In genomic region chr2:26500599-26501370, GRCm38 (mm10) we compare ENCODE assay signal across 8 mouse cellular contexts. TPM values are rescaled to one million over a fixed set of nuclear protein-coding genes. Genes with fewer than 3 reads are reported as not detected.
A peak's percentile ranks its signal among the peaks of the same experiment; 100 is the strongest.
DNase-seq lines count a peak whose midpoint lies in the region; ATAC-seq lines count a peak whose summit lies in the region.

No protein-coding gene starts in this region.

- 20% methylated on average over 14 of the region's 14 CpGs for WGBS in embryonic facial prominence, embryonic 12.5 days
- WGBS in limb, embryonic 15.5 days: 28% methylated on average over 14 of the region's 14 CpGs
- WGBS in neural tube, embryonic 14.5 days: 4% methylated on average over 14 of the region's 14 CpGs

- H3K4me1 ChIP-seq in embryonic facial prominence, embryonic 12.5 days: peaks cover 63% of the 10 kb centered on the region
- H3K4me1 ChIP-seq in limb, embryonic 15.5 days: peaks cover 95% of the 10 kb centered on the region
- peaks cover 76% of the 10 kb centered on the region for H3K4me1 ChIP-seq in neural tube, embryonic 14.5 days (ENCODE audit: control insufficient read depth, insufficient read depth, low read length)

- H3K27me3 ChIP-seq in embryonic facial prominence, embryonic 12.5 days: peaks cover 5% of the 10 kb centered on the region
- no peaks in the 10 kb centered on the region for H3K27me3 ChIP-seq in limb, embryonic 15.5 days
- H3K27me3 ChIP-seq in neural tube, embryonic 14.5 days (ENCODE audit: control insufficient read depth, insufficient read depth, low read length): peaks cover 3% of the 10 kb centered on the region; the same call in 1 of the 2 replicates

- H3K36me3 ChIP-seq in embryonic facial prominence, embryonic 12.5 days: no peaks in the 10 kb centered on the region
- H3K36me3 ChIP-seq in limb, embryonic 15.5 days: peaks cover 3% of the 10 kb centered on the region
- no peaks in the 10 kb centered on the region for H3K36me3 ChIP-seq in neural tube, embryonic 14.5 days (ENCODE audit: control insufficient read depth, insufficient read depth, low read length)

- no peak overlapping the region for H3K4me3 ChIP-seq in embryonic facial prominence, embryonic 12.5 days
- H3K4me3 ChIP-seq in limb, embryonic 15.5 days: peak overlapping the region; percentile 90
- H3K4me3 ChIP-seq in neural tube, embryonic 14.5 days (ENCODE audit: low read depth, low read length): peak overlapping the region; percentile 53; the same call in 1 of the 2 replicates

- H3K4me2 ChIP-seq in embryonic facial prominence, embryonic 12.5 days (replicated peaks): peak overlapping the region; percentile 92
- peak overlapping the region; percentile 91 for H3K4me2 ChIP-seq in limb, embryonic 15.5 days
- H3K4me2 ChIP-seq in neural tube, embryonic 14.5 days (ENCODE audit: low read depth, low read length): peak overlapping the region; percentile 76

- no peaks in the 10 kb centered on the region for H3K9me3 ChIP-seq in embryonic facial prominence, embryonic 12.5 days
- no peaks in the 10 kb centered on the region for H3K9me3 ChIP-seq in limb, embryonic 15.5 days
- H3K9me3 ChIP-seq in neural tube, embryonic 14.5 days (ENCODE audit: control insufficient read depth, low read length): no peaks in the 10 kb centered on the region

- peak overlapping the region; percentile 84 for H3K27ac ChIP-seq in embryonic facial prominence, embryonic 12.5 days
- H3K27ac ChIP-seq in limb, embryonic 15.5 days: peak overlapping the region; percentile 62
- peak overlapping the region; percentile 82 for H3K27ac ChIP-seq in neural tube, embryonic 14.5 days (ENCODE audit: low read depth, low read length)

- peak; percentile 44 for ATAC-seq in embryonic facial prominence, embryonic 12.5 days (ENCODE audit: insufficient number of reproducible peaks, insufficient read depth, low FRiP score, low TSS enrichment)
- ATAC-seq in limb, embryonic 15.5 days (ENCODE audit: insufficient number of reproducible peaks, low FRiP score, low TSS enrichment, low read depth): no peak
- ATAC-seq in neural tube, embryonic 14.5 days (ENCODE audit: low read depth): peak; percentile 87
- ATAC-seq in megakaryocyte, adult 5-6 weeks (ENCODE audit: poor library complexity, severe bottlenecking): no peak
- ATAC-seq in CD4-positive, CD25-positive, alpha-beta regulatory T cell, adult 4 months: no peak

- no peak overlapping the region for H3K9ac ChIP-seq in embryonic facial prominence, embryonic 12.5 days
- H3K9ac ChIP-seq in limb, embryonic 15.5 days: no peak overlapping the region
- H3K9ac ChIP-seq in neural tube, embryonic 14.5 days (replicated peaks; ENCODE audit: low read depth, low read length): no peak overlapping the region

- DNase-seq in lung, adult 18-20 months: peak; percentile 69 to 77
- no peak for DNase-seq in lung, postnatal 14 days
- peak; percentile 78 for DNase-seq in kidney, adult 11 months

RNA-seq across cellular contexts. Expression of gene Notch1, which starts 15.7 kb away (rescaled TPM):
- 16.4 and 20.3 TPM in 2 replicates for polyA plus RNA-seq in embryonic facial prominence, embryonic 12.5 days (2016; fragmentation: Nextera tagmentation; extraction: Ambion mirVana)
- 23.1 and 24.3 TPM in 2 replicates for polyA plus RNA-seq in limb, embryonic 15.5 days (2015; fragmentation: Nextera tagmentation; extraction: Ambion mirVana)
- 20.8 and 26.6 TPM in 2 replicates for polyA plus RNA-seq in neural tube, embryonic 14.5 days (2014; fragmentation: Nextera tagmentation; extraction: Ambion mirVana)
- 37.6 and 43.0 TPM in 2 replicates for total RNA-seq in megakaryocyte, adult 5-6 weeks (2015)
- total RNA-seq in megakaryocyte, adult 5-6 weeks (2017): 22.3 and 48.3 TPM in 2 replicates
- 10 to 100 TPM; 21.9 to 33.0 TPM for polyA plus RNA-seq in CD4-positive, CD25-positive, alpha-beta regulatory T cell, adult 4 months (2017; shearing (Covaris generic))

RNA-seq across cellular contexts. Expression of gene Sec16a, which starts 55.8 kb away (rescaled TPM):
- polyA plus RNA-seq in embryonic facial prominence, embryonic 12.5 days (2016; fragmentation: Nextera tagmentation; extraction: Ambion mirVana): 26.2 and 28.3 TPM in 2 replicates
- 26.2 and 30.5 TPM in 2 replicates for polyA plus RNA-seq in limb, embryonic 15.5 days (2015; fragmentation: Nextera tagmentation; extraction: Ambion mirVana)
- polyA plus RNA-seq in neural tube, embryonic 14.5 days (2014; fragmentation: Nextera tagmentation; extraction: Ambion mirVana): 27.2 and 35.2 TPM in 2 replicates
- total RNA-seq in megakaryocyte, adult 5-6 weeks (2015): 41.6 and 43.9 TPM in 2 replicates
- 31.1 and 34.6 TPM in 2 replicates for total RNA-seq in megakaryocyte, adult 5-6 weeks (2017)
- polyA plus RNA-seq in CD4-positive, CD25-positive, alpha-beta regulatory T cell, adult 4 months (2017; shearing (Covaris generic)): 10 to 100 TPM; 24.8 to 31.7 TPM

Comparison
In these comparisons a context has a peak if more than half of its experiments do, and no peak if none do; other contexts are left out.
1. ATAC-seq: peak in embryonic facial prominence, embryonic 12.5 days (single experiment) and neural tube, embryonic 14.5 days (single experiment); none in limb, embryonic 15.5 days (single experiment), megakaryocyte, adult 5-6 weeks (single experiment) and CD4-positive, CD25-positive, alpha-beta regulatory T cell, adult 4 months (single experiment).
2. Peak in every context shown above with its lines, with median percentiles within 50 percentile points of each other: H3K27ac ChIP-seq and H3K4me2 ChIP-seq.